Mouse (Mus musculus) thymus, adult 2 months (tissue): Measurements from ENCODE around the gene Zfp184.

Source experiments
- CTCF ChIP-seq: fragments of 200-500 bp; IDR thresholded peaks from 2 replicates; pipeline ENCODE4 v1.5.1; 2012; ENCODE audit warnings: mild to moderate bottlenecking, control low read depth, low read length, moderate library complexity, borderline replicate concordance; ENCODE audit not compliant: control insufficient read depth, poor library complexity, insufficient read depth; ENCODE audit errors: extremely low read depth
- POLR2A ChIP-seq: fragments of 200-500 bp; IDR thresholded peaks from 2 replicates; pipeline ENCODE4 v1.6.1; 2012; ENCODE audit warnings: mild to moderate bottlenecking, low read length, control low read depth, moderate library complexity; ENCODE audit not compliant: control insufficient read depth, poor library complexity, insufficient read depth; ENCODE audit errors: extremely low read depth

DNA sequence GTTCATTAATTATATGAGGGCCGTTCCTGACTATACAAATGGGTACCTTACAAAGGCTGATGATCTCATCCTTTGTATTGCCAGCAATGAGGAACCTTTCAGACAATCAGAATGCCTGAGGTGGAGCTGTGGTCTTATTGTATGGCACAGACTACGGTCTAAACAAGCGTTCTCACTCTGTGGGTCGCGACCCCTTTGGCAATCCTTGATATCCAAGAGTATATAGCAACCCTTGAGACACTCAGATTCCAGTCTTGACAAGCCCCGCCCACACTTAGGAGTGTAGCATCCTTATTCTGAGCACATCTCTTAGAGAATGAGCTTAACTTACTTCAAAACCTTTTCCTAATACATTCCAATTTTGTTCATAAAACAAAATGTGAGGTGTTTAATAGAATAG, 28.8 kb upstream of the Zfp184 start:
- TF ChIP-seq CTCF (no peak), POLR2A (no peak)
